Mouse (Mus musculus): ENCODE results near the gene Copg1. TPM values are rescaled to one million over a fixed set of nuclear protein-coding genes. Genes with fewer than 3 reads are reported as not detected.

Gene Copg1
- polyA plus RNA-seq, 1 experiment from 2014 or later, result 101 TPM

GRCm38 (mm10) chr6:87882816-87883215 is 4.8 kb upstream of the Copg1 start:
- Histone ChIP-seq H3K4me2 (ENCODE audit: low read length) (no peak overlapping the region), H3K36me3 (ENCODE audit: insufficient read depth, low read length) (no peaks in the 10 kb centered on the region), H3K9ac (ENCODE audit: low read depth, low read length) (no peak overlapping the region), H3K4me3 (replicated peaks; ENCODE audit: low read depth, low read length) (no peak overlapping the region), H3K9me3 (replicated peaks; ENCODE audit: low read length) (no peaks in the 10 kb centered on the region), H3K27me3 (ENCODE audit: insufficient read depth, low read length) (no peaks in the 10 kb centered on the region), H3K27ac (no peak overlapping the region), H3K4me1 (replicated peaks; ENCODE audit: insufficient read depth, low read length) (no peaks in the 10 kb centered on the region)
- 67% methylated on average over 4 of the region's 4 CpGs for WGBS
- ATAC-seq (replicated peaks; ENCODE audit: low FRiP score, low read depth) (no peak), DNase-seq (ENCODE audit: low spot score) (no peak)
- TF ChIP-seq CTCF (IDR thresholded peaks at IDR 0.05; ENCODE audit: low read depth), result no peak

- H3K4me2 ChIP-seq (ENCODE audit: low read length), result no peak overlapping the region
- no peak for DNase-seq (ENCODE audit: low spot score)
- H3K4me1 ChIP-seq (replicated peaks; ENCODE audit: insufficient read depth, low read length), result peaks cover 7% of the 10 kb centered on the region
- H3K4me3 ChIP-seq (replicated peaks; ENCODE audit: low read depth, low read length), result no peak overlapping the region
- ATAC-seq (replicated peaks; ENCODE audit: low FRiP score, low read depth), result no peak
- TF ChIP-seq CTCF (IDR thresholded peaks at IDR 0.05; ENCODE audit: low read depth), result no peak
- no peaks in the 10 kb centered on the region for H3K9me3 ChIP-seq (replicated peaks; ENCODE audit: low read length)
- no peaks in the 10 kb centered on the region for H3K27me3 ChIP-seq (ENCODE audit: insufficient read depth, low read length)
- H3K9ac ChIP-seq (ENCODE audit: low read depth, low read length), result no peak overlapping the region
- 81% methylated on average over 1 of the region's 1 CpGs for WGBS
- peaks cover 20% of the 10 kb centered on the region for H3K36me3 ChIP-seq (ENCODE audit: insufficient read depth, low read length)
- H3K27ac ChIP-seq, result no peak overlapping the region
Observed at GRCm38 (mm10) chr6:87886721-87887120, 893 bp upstream of the Copg1 start.

DNA sequence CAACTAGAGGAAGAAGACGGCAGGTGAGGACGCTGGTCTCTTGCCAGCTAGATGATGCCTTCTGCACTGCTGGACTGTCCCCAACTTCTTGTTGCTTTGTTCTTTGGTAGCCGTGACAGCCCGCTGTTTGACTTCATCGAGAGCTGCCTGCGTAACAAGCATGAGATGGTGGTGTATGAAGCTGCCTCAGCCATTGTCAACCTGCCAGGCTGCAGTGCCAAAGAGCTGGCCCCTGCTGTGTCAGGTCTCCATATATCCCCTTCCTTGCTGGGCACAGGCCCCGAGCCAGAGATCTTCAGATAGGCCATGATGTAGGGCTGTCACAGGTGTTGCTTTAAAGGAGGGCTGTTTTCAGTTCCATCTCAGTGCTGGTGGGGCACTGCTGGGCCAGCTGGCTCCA is 6.3 kb downstream of the Copg1 start:
- no peak for ATAC-seq (replicated peaks; ENCODE audit: low FRiP score, low read depth)
- no peak overlapping the region for H3K4me2 ChIP-seq (ENCODE audit: low read length)
- no peak for DNase-seq (ENCODE audit: low spot score)
- TF ChIP-seq CTCF (IDR thresholded peaks at IDR 0.05; ENCODE audit: low read depth), result no peak
- peaks cover 2% of the 10 kb centered on the region; the same call in 1 of the 2 replicates for H3K4me1 ChIP-seq (replicated peaks; ENCODE audit: insufficient read depth, low read length)
- H3K9me3 ChIP-seq (replicated peaks; ENCODE audit: low read length), result no peaks in the 10 kb centered on the region
- no peaks in the 10 kb centered on the region for H3K27me3 ChIP-seq (ENCODE audit: insufficient read depth, low read length)
- 89% methylated on average over 7 of the region's 7 CpGs for WGBS
- no peak overlapping the region for H3K4me3 ChIP-seq (replicated peaks; ENCODE audit: low read depth, low read length)
- H3K9ac ChIP-seq (ENCODE audit: low read depth, low read length), result no peak overlapping the region
- H3K27ac ChIP-seq, result no peak overlapping the region
- peaks cover 86% of the 10 kb centered on the region for H3K36me3 ChIP-seq (ENCODE audit: insufficient read depth, low read length)

DNA sequence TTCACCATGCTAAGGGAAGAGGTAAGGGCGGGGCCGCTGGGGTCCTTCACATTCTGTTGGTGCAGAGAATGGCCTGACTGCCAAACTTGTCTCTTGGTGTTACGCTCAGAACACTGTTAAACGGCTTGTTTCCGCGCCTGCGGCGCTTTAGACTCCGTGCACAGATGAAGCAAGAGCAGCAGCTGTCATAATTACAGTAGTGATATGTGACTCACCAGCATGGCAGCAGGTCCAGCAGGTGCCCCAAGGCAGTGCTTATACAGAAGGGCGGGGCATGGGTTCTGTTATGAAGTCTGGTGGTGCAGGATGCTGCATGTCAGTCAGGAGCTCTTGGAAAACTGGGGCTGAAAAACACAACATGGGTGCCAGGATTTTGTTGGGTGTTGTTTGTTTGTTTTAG is 10.4 kb downstream of the Copg1 start:
- 92% methylated on average over 10 of the region's 10 CpGs for WGBS
- no peak overlapping the region for H3K9ac ChIP-seq (ENCODE audit: low read depth, low read length)
- H3K9me3 ChIP-seq (replicated peaks; ENCODE audit: low read length), result no peaks in the 10 kb centered on the region
- H3K4me3 ChIP-seq (replicated peaks; ENCODE audit: low read depth, low read length), result no peak overlapping the region
- no peak for TF ChIP-seq CTCF (IDR thresholded peaks at IDR 0.05; ENCODE audit: low read depth)
- ATAC-seq (replicated peaks; ENCODE audit: low FRiP score, low read depth), result no peak
- H3K4me2 ChIP-seq (ENCODE audit: low read length), result no peak overlapping the region
- H3K36me3 ChIP-seq (ENCODE audit: insufficient read depth, low read length), result peaks cover 85% of the 10 kb centered on the region
- no peak for DNase-seq (ENCODE audit: low spot score)
- H3K4me1 ChIP-seq (replicated peaks; ENCODE audit: insufficient read depth, low read length), result no peaks in the 10 kb centered on the region
- H3K27ac ChIP-seq, result no peak overlapping the region
- no peaks in the 10 kb centered on the region for H3K27me3 ChIP-seq (ENCODE audit: insufficient read depth, low read length)

- TF ChIP-seq CTCF (IDR thresholded peaks at IDR 0.05; ENCODE audit: low read depth), result peak; percentile 70
- Histone ChIP-seq H3K4me2 (ENCODE audit: low read length) (no peak overlapping the region), H3K4me3 (replicated peaks; ENCODE audit: low read depth, low read length) (no peak overlapping the region), H3K36me3 (ENCODE audit: insufficient read depth, low read length) (peaks cover 75% of the 10 kb centered on the region), H3K4me1 (replicated peaks; ENCODE audit: insufficient read depth, low read length) (no peaks in the 10 kb centered on the region), H3K27me3 (ENCODE audit: insufficient read depth, low read length) (no peaks in the 10 kb centered on the region), H3K9ac (ENCODE audit: low read depth, low read length) (no peak overlapping the region), H3K9me3 (replicated peaks; ENCODE audit: low read length) (no peaks in the 10 kb centered on the region), H3K27ac (no peak overlapping the region)
- ATAC-seq (replicated peaks; ENCODE audit: low FRiP score, low read depth) (no peak), DNase-seq (ENCODE audit: low spot score) (peak; percentile 25)
- WGBS, result 71% methylated on average over 5 of the region's 5 CpGs
Observed at GRCm38 (mm10) chr6:87906632-87907031, 19.0 kb downstream of the Copg1 start.

GRCm38 (mm10) chr6:87909181-87909580 is 21.6 kb downstream of the Copg1 start:
- no peak for DNase-seq (ENCODE audit: low spot score)
- H3K36me3 ChIP-seq (ENCODE audit: insufficient read depth, low read length), result peaks cover 56% of the 10 kb centered on the region
- no peak overlapping the region for H3K4me3 ChIP-seq (replicated peaks; ENCODE audit: low read depth, low read length)
- H3K9me3 ChIP-seq (replicated peaks; ENCODE audit: low read length), result no peaks in the 10 kb centered on the region
- no peaks in the 10 kb centered on the region for H3K27me3 ChIP-seq (ENCODE audit: insufficient read depth, low read length)
- TF ChIP-seq CTCF (IDR thresholded peaks at IDR 0.05; ENCODE audit: low read depth), result no peak
- 92% methylated on average over 6 of the region's 6 CpGs for WGBS
- no peak overlapping the region for H3K9ac ChIP-seq (ENCODE audit: low read depth, low read length)
- no peak overlapping the region for H3K4me2 ChIP-seq (ENCODE audit: low read length)
- no peak for ATAC-seq (replicated peaks; ENCODE audit: low FRiP score, low read depth)
- no peak overlapping the region for H3K27ac ChIP-seq
- 0 out of 2 replicates have a peak, but pooled peaks cover 4% of the 10 kb centered on the region for H3K4me1 ChIP-seq (replicated peaks; ENCODE audit: insufficient read depth, low read length)

DNA sequence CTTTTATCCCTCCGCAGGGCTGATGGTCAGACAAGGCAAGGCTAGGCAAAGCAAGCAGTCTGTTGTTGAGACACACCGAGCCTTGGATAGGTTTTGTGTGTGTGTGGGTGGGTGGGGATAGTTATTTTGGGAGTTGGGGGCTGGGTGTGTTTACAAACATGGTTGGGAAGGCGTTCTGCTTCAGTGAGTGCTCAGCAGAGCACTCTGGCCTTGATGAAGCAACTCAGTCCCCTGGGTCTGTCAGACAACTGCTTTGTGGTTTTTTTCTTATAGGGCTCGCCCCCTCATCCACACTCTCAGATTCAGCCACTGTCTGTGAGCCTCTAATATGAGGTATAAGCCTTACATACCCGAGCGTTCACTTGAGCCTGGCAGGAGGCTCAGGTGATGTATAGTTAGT is 23.9 kb downstream of the Copg1 start:
- DNase-seq (ENCODE audit: low spot score) (no peak), ATAC-seq (replicated peaks; ENCODE audit: low FRiP score, low read depth) (no peak)
- H3K4me3 ChIP-seq (replicated peaks; ENCODE audit: low read depth, low read length), result no peak overlapping the region
- H3K27ac ChIP-seq, result no peak overlapping the region
- H3K9me3 ChIP-seq (replicated peaks; ENCODE audit: low read length), result no peaks in the 10 kb centered on the region
- no peaks in the 10 kb centered on the region for H3K27me3 ChIP-seq (ENCODE audit: insufficient read depth, low read length)
- peaks cover 47% of the 10 kb centered on the region for H3K36me3 ChIP-seq (ENCODE audit: insufficient read depth, low read length)
- TF ChIP-seq CTCF (IDR thresholded peaks at IDR 0.05; ENCODE audit: low read depth), result no peak
- H3K4me1 ChIP-seq (replicated peaks; ENCODE audit: insufficient read depth, low read length), result peaks cover 7% of the 10 kb centered on the region; the same call in 1 of the 2 replicates
- no peak overlapping the region for H3K9ac ChIP-seq (ENCODE audit: low read depth, low read length)
- WGBS, result 68% methylated on average over 6 of the region's 6 CpGs
- no peak overlapping the region for H3K4me2 ChIP-seq (ENCODE audit: low read length)
